Mouse (Mus musculus): Measurements from ENCODE around the gene Rest. TPM values are rescaled to one million over a fixed set of nuclear protein-coding genes. Genes with fewer than 3 reads are reported as not detected.

The Rest gene
- polyA plus RNA-seq, 1 experiment from 2014 or later = 29.0 TPM

GRCm38 (mm10) chr5:77287901-77288300, 22.6 kb downstream of the Rest start:
- peaks cover 20% of the 10 kb centered on the region for H3K36me3 ChIP-seq (ENCODE audit: control insufficient read depth, insufficient read depth, low read length)
- ATAC-seq (replicated peaks; ENCODE audit: insufficient number of reproducible peaks, low FRiP score, low TSS enrichment) = no peak
- no peaks in the 10 kb centered on the region for H3K27me3 ChIP-seq (ENCODE audit: control insufficient read depth, insufficient read depth, low read length)
- H3K9me3 ChIP-seq (replicated peaks; ENCODE audit: control insufficient read depth, low read length) = no peaks in the 10 kb centered on the region
- H3K4me1 ChIP-seq (ENCODE audit: control insufficient read depth, insufficient read depth, low read length) = peaks cover 12% of the 10 kb centered on the region
- no peak overlapping the region for H3K4me3 ChIP-seq (ENCODE audit: low read depth, low read length)
- 69% methylated on average over 6 of the region's 6 CpGs for WGBS (ENCODE audit: insufficient replicate concordance)
- H3K27ac ChIP-seq (ENCODE audit: low read depth, low read length) = no peak overlapping the region
- no peak overlapping the region for H3K4me2 ChIP-seq
- H3K9ac ChIP-seq (ENCODE audit: low read depth, low read length) = no peak overlapping the region

GRCm38 (mm10) chr5:77289686-77290085, 24.4 kb downstream of the Rest start:
- H3K9me3 ChIP-seq (replicated peaks; ENCODE audit: control insufficient read depth, low read length) = no peaks in the 10 kb centered on the region
- no peak overlapping the region for H3K27ac ChIP-seq (ENCODE audit: low read depth, low read length)
- no peak overlapping the region for H3K4me3 ChIP-seq (ENCODE audit: low read depth, low read length)
- WGBS (ENCODE audit: insufficient replicate concordance) = 63% methylated on average over 8 of the region's 8 CpGs
- H3K36me3 ChIP-seq (ENCODE audit: control insufficient read depth, insufficient read depth, low read length) = peaks cover 19% of the 10 kb centered on the region
- H3K4me1 ChIP-seq (ENCODE audit: control insufficient read depth, insufficient read depth, low read length) = peaks cover 12% of the 10 kb centered on the region
- H3K4me2 ChIP-seq = no peak overlapping the region
- ATAC-seq (replicated peaks; ENCODE audit: insufficient number of reproducible peaks, low FRiP score, low TSS enrichment) = no peak
- H3K9ac ChIP-seq (ENCODE audit: low read depth, low read length) = no peak overlapping the region
- H3K27me3 ChIP-seq (ENCODE audit: control insufficient read depth, insufficient read depth, low read length) = no peaks in the 10 kb centered on the region

GRCm38 (mm10) chr5:77290606-77291005, 25.3 kb downstream of the Rest start:
- no peak overlapping the region for H3K4me3 ChIP-seq (ENCODE audit: low read depth, low read length)
- H3K9me3 ChIP-seq (replicated peaks; ENCODE audit: control insufficient read depth, low read length) = no peaks in the 10 kb centered on the region
- H3K9ac ChIP-seq (ENCODE audit: low read depth, low read length) = no peak overlapping the region
- H3K27ac ChIP-seq (ENCODE audit: low read depth, low read length) = no peak overlapping the region
- H3K4me2 ChIP-seq = no peak overlapping the region
- peaks cover 19% of the 10 kb centered on the region for H3K36me3 ChIP-seq (ENCODE audit: control insufficient read depth, insufficient read depth, low read length)
- WGBS (ENCODE audit: insufficient replicate concordance) = 91% methylated on average over 2 of the region's 2 CpGs
- no peak for ATAC-seq (replicated peaks; ENCODE audit: insufficient number of reproducible peaks, low FRiP score, low TSS enrichment)
- no peaks in the 10 kb centered on the region for H3K27me3 ChIP-seq (ENCODE audit: control insufficient read depth, insufficient read depth, low read length)
- peaks cover 12% of the 10 kb centered on the region for H3K4me1 ChIP-seq (ENCODE audit: control insufficient read depth, insufficient read depth, low read length)

GRCm38 (mm10) chr5:77292803-77293522, 27.7 kb downstream of the Rest start:
- Histone ChIP-seq H3K9ac (ENCODE audit: low read depth, low read length) (no peak overlapping the region), H3K4me2 (no peak overlapping the region), H3K27ac (ENCODE audit: low read depth, low read length) (no peak overlapping the region), H3K4me1 (ENCODE audit: control insufficient read depth, insufficient read depth, low read length) (0 out of 2 replicates have a peak, but pooled peaks cover 4% of the 10 kb centered on the region), H3K9me3 (replicated peaks; ENCODE audit: control insufficient read depth, low read length) (no peaks in the 10 kb centered on the region), H3K4me3 (ENCODE audit: low read depth, low read length) (no peak overlapping the region), H3K36me3 (ENCODE audit: control insufficient read depth, insufficient read depth, low read length) (peaks cover 19% of the 10 kb centered on the region), H3K27me3 (ENCODE audit: control insufficient read depth, insufficient read depth, low read length) (no peaks in the 10 kb centered on the region)
- no peak for ATAC-seq (replicated peaks; ENCODE audit: insufficient number of reproducible peaks, low FRiP score, low TSS enrichment)
- WGBS (ENCODE audit: insufficient replicate concordance) = 89% methylated on average over 7 of the region's 7 CpGs

- Histone ChIP-seq H3K4me2 (no peak overlapping the region), H3K36me3 (ENCODE audit: control insufficient read depth, insufficient read depth, low read length) (peaks cover 10% of the 10 kb centered on the region; the same call in 1 of the 2 replicates), H3K4me1 (ENCODE audit: control insufficient read depth, insufficient read depth, low read length) (no peaks in the 10 kb centered on the region), H3K9me3 (replicated peaks; ENCODE audit: control insufficient read depth, low read length) (no peaks in the 10 kb centered on the region), H3K4me3 (ENCODE audit: low read depth, low read length) (no peak overlapping the region), H3K9ac (ENCODE audit: low read depth, low read length) (no peak overlapping the region), H3K27ac (ENCODE audit: low read depth, low read length) (no peak overlapping the region), H3K27me3 (ENCODE audit: control insufficient read depth, insufficient read depth, low read length) (no peaks in the 10 kb centered on the region)
- WGBS (ENCODE audit: insufficient replicate concordance) = 88% methylated on average over 2 of the region's 2 CpGs
- no peak for ATAC-seq (replicated peaks; ENCODE audit: insufficient number of reproducible peaks, low FRiP score, low TSS enrichment)
These were observed 34.2 kb downstream of the Rest start for GRCm38 (mm10) chr5:77299486-77299885.

GRCm38 (mm10) chr5:77301296-77301903, 36.1 kb downstream of the Rest start:
- no peak overlapping the region for H3K27ac ChIP-seq (ENCODE audit: low read depth, low read length)
- WGBS (ENCODE audit: insufficient replicate concordance) = 80% methylated on average over 6 of the region's 6 CpGs
- H3K4me3 ChIP-seq (ENCODE audit: low read depth, low read length) = no peak overlapping the region
- no peaks in the 10 kb centered on the region for H3K27me3 ChIP-seq (ENCODE audit: control insufficient read depth, insufficient read depth, low read length)
- ATAC-seq (replicated peaks; ENCODE audit: insufficient number of reproducible peaks, low FRiP score, low TSS enrichment) = no peak
- H3K4me1 ChIP-seq (ENCODE audit: control insufficient read depth, insufficient read depth, low read length) = no peaks in the 10 kb centered on the region
- H3K36me3 ChIP-seq (ENCODE audit: control insufficient read depth, insufficient read depth, low read length) = peaks cover 13% of the 10 kb centered on the region
- H3K4me2 ChIP-seq = no peak overlapping the region
- H3K9me3 ChIP-seq (replicated peaks; ENCODE audit: control insufficient read depth, low read length) = no peaks in the 10 kb centered on the region
- no peak overlapping the region for H3K9ac ChIP-seq (ENCODE audit: low read depth, low read length)

GRCm38 (mm10) chr5:77307821-77308553, 42.7 kb downstream of the Rest start:
- Histone ChIP-seq H3K4me1 (ENCODE audit: control insufficient read depth, insufficient read depth, low read length) (peaks cover 17% of the 10 kb centered on the region), H3K4me2 (peak overlapping the region; percentile 95), H3K27me3 (ENCODE audit: control insufficient read depth, insufficient read depth, low read length) (no peaks in the 10 kb centered on the region), H3K36me3 (ENCODE audit: control insufficient read depth, insufficient read depth, low read length) (peaks cover 6% of the 10 kb centered on the region), H3K9me3 (replicated peaks; ENCODE audit: control insufficient read depth, low read length) (no peaks in the 10 kb centered on the region), H3K4me3 (ENCODE audit: low read depth, low read length) (peak overlapping the region; percentile 95), H3K9ac (ENCODE audit: low read depth, low read length) (no peak overlapping the region), H3K27ac (ENCODE audit: low read depth, low read length) (no peak overlapping the region)
- 73% methylated on average over 5 of the region's 5 CpGs for WGBS (ENCODE audit: insufficient replicate concordance)
- ATAC-seq (replicated peaks; ENCODE audit: insufficient number of reproducible peaks, low FRiP score, low TSS enrichment) = no peak

GRCm38 (mm10) chr5:77309051-77309906, 44.0 kb downstream of the Rest start:
- WGBS (ENCODE audit: insufficient replicate concordance) = under 1% methylated on average over 76 of the region's 76 CpGs
- Histone ChIP-seq H3K36me3 (ENCODE audit: control insufficient read depth, insufficient read depth, low read length) (peaks cover 6% of the 10 kb centered on the region), H3K27me3 (ENCODE audit: control insufficient read depth, insufficient read depth, low read length) (no peaks in the 10 kb centered on the region), H3K4me2 (peak overlapping the region; percentile 95), H3K4me3 (ENCODE audit: low read depth, low read length) (peak overlapping the region; percentile 95), H3K9me3 (replicated peaks; ENCODE audit: control insufficient read depth, low read length) (no peaks in the 10 kb centered on the region), H3K9ac (ENCODE audit: low read depth, low read length) (peak overlapping the region; percentile 82), H3K4me1 (ENCODE audit: control insufficient read depth, insufficient read depth, low read length) (peaks cover 17% of the 10 kb centered on the region), H3K27ac (ENCODE audit: low read depth, low read length) (0 out of 2 replicates have a peak overlapping the region, but pooled peaks have one; percentile 83)
- peak; percentile 24; the same call in 1 of the 2 replicates for ATAC-seq (replicated peaks; ENCODE audit: insufficient number of reproducible peaks, low FRiP score, low TSS enrichment)

Measured in heart, embryonic 11.5 days (tissue).